In genomic region chr14:47648706-47649630, GRCm38 (mm10) we compare ENCODE assay signal across 8 mouse cellular contexts. TPM values are rescaled to one million over a fixed set of nuclear protein-coding genes. Genes with fewer than 3 reads are reported as not detected.
A peak's percentile ranks its signal among the peaks of the same experiment; 100 is the strongest.
DNase-seq lines count a peak whose midpoint lies in the region; ATAC-seq and TF ChIP-seq lines count a peak whose summit lies in the region.

No protein-coding gene starts in this region.

- H3K27ac ChIP-seq in cerebellum, adult 2 months (ENCODE audit: insufficient read depth, low read length) = peak overlapping the region; percentile 59
- peak overlapping the region; percentile 95 for H3K27ac ChIP-seq in lung, embryonic 16.5 days (ENCODE audit: low read length)

- H3K4me2 ChIP-seq in lung, embryonic 16.5 days (ENCODE audit: low read depth, low read length) = peak overlapping the region; percentile 80

- peak overlapping the region; percentile 98 for H3K9ac ChIP-seq in lung, embryonic 16.5 days (ENCODE audit: low read length)

- H3K36me3 ChIP-seq in G1E (replicated peaks) = peaks cover 12% of the 10 kb centered on the region
- no peaks in the 10 kb centered on the region for H3K36me3 ChIP-seq in lung, embryonic 16.5 days (ENCODE audit: control insufficient read depth, insufficient read depth, low read length)

- H3K9me3 ChIP-seq in G1E (replicated peaks) = no peaks in the 10 kb centered on the region
- no peaks in the 10 kb centered on the region for H3K9me3 ChIP-seq in lung, embryonic 16.5 days (ENCODE audit: control insufficient read depth, low read length)

- TF ChIP-seq POLR2A in cerebellum, adult 2 months (IDR thresholded peaks at IDR 0.05; ENCODE audit: borderline replicate concordance, insufficient read depth, low read length) = peak; percentile 50

- peaks cover 50% of the 10 kb centered on the region for H3K4me1 ChIP-seq in G1E (ENCODE audit: insufficient read depth, low read depth, low read length)
- no peaks in the 10 kb centered on the region; the same call in 1 of the 2 replicates for H3K4me1 ChIP-seq in cerebellum, adult 2 months (ENCODE audit: control insufficient read depth, insufficient read depth, low read length)
- peaks cover 12% of the 10 kb centered on the region for H3K4me1 ChIP-seq in lung, embryonic 16.5 days (replicated peaks; ENCODE audit: control insufficient read depth, insufficient read depth, low read length)

- H3K4me3 ChIP-seq in G1E (ENCODE audit: low read depth, low read length) = peak overlapping the region; percentile 91
- H3K4me3 ChIP-seq in cerebellum, adult 2 months (replicated peaks; ENCODE audit: insufficient read depth, low read depth, low read length) = peak overlapping the region; percentile 81
- peak overlapping the region; percentile 93 for H3K4me3 ChIP-seq in lung, embryonic 16.5 days (ENCODE audit: low read length)

- TF ChIP-seq CTCF in G1E (IDR thresholded peaks at IDR 0.05; ENCODE audit: low read depth, low read length) = no peak
- no peak for TF ChIP-seq CTCF in cerebellum, adult 2 months (IDR thresholded peaks at IDR 0.05; ENCODE audit: borderline replicate concordance, insufficient read depth, low read depth, low read length)

- ATAC-seq in G1E (ENCODE audit: extremely low read depth, insufficient number of reproducible peaks, low FRiP score, poor library complexity, severe bottlenecking) = peak; percentile 10; the same call in 1 of the 2 replicates
- ATAC-seq in hematopoietic stem cell, adult 5-6 weeks (replicated peaks in 1 of 2; ENCODE audit: insufficient read depth in 1 of 2, low FRiP score in 2 of 2, low TSS enrichment in 1 of 2, low read depth in 1 of 2, poor library complexity in 2 of 2, severe bottlenecking in 2 of 2) = peak; percentile 57 to 63
- peak; percentile 97 for ATAC-seq in lung, embryonic 16.5 days (ENCODE audit: low read depth)

- peak; percentile 59 for DNase-seq in G1E (ENCODE audit: low spot score)
- peak; percentile 84 to 87 for DNase-seq in cerebellum, adult 2 months
- DNase-seq in forelimb bud, embryonic 11.5 days (ENCODE audit: low read depth, low spot score) = peak; percentile 79
- peak; percentile 83 for DNase-seq in layer of hippocampus, adult 9-11 months
- DNase-seq in ovary, postnatal 10 days (ENCODE audit: low spot score) = peak; percentile 61
- DNase-seq in thymus, postnatal 0 days (ENCODE audit: low spot score) = peak; percentile 61

- H3K27me3 ChIP-seq in G1E (ENCODE audit: insufficient read depth, low read length) = no peaks in the 10 kb centered on the region
- no peaks in the 10 kb centered on the region for H3K27me3 ChIP-seq in cerebellum, adult 2 months (ENCODE audit: control insufficient read depth, insufficient read depth, low read length)
- no peaks in the 10 kb centered on the region for H3K27me3 ChIP-seq in lung, embryonic 16.5 days (ENCODE audit: control insufficient read depth, insufficient read depth, low read depth, low read length)

- WGBS in cerebellum, adult 2 months = under 1% methylated on average over 75 of the region's 82 CpGs
- under 1% methylated on average over 61 of the region's 82 CpGs for WGBS in lung, embryonic 16.5 days

RNA-seq across cellular contexts. Expression of gene Ktn1, which starts 0.7 kb away (rescaled TPM):
- total RNA-seq in G1E (2014; fragmentation: Nextera tagmentation) (471 and 478 TPM in 2 replicates), G1E (2017) (153 and 206 TPM in 2 replicates)
- polyA plus RNA-seq in G1E (2012) = 10.4 and 18.6 TPM in 2 replicates
- 60.7 and 62.0 TPM in 2 replicates for polyA plus RNA-seq in cerebellum, adult 2 months (2012; rRNA removed)
- total RNA-seq in hematopoietic stem cell, adult 5-6 weeks (2017) = 104 and 115 TPM in 2 replicates
- 51.9 and 56.8 TPM in 2 replicates for polyA plus RNA-seq in lung, embryonic 16.5 days (2015; fragmentation: Nextera tagmentation; extraction: Ambion mirVana)
- polyA plus RNA-seq in thymus, postnatal 0 days (2015; fragmentation: Nextera tagmentation; extraction: Ambion mirVana) = 46.3 and 61.9 TPM in 2 replicates

Comparison
In these comparisons a context has a peak if more than half of its experiments do, and no peak if none do; other contexts are left out.
1. Peak in every context shown above with its lines: DNase-seq, ATAC-seq, H3K4me3 ChIP-seq and H3K27ac ChIP-seq.
2. ATAC-seq: peak in every context shown above with its lines; median percentile 97 in lung, embryonic 16.5 days; 60 in hematopoietic stem cell, adult 5-6 weeks; 10 in G1E.